Mouse (Mus musculus): ENCODE measurements at regions not wholly inside any gene's neighbourhood (a gene's known extent, or its start where the extent isn't known, plus 50 kb on each side); places are given as distances from the start of the nearest gene placed in this dataset.

DNA sequence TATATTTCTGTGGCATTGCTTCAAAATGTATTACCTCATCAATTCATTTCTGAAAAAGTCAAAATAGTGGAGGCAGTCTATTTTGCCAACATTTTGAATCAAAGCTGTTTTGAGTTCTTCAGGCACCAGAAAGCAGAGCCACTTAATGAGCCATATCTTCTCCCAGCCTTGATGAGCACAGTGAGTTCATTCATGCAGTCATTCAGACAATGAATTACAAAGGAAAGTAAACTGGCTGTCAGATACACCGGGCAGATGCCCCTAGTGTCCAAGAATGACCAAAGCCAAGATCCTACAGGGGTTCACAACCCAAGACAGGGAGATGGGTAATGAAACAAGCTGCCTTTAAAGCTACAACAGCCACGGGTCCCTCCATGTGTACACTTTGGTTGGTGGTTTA, 798.7 kb downstream of the Cypt12 start:
- TF ChIP-seq CTCF (IDR thresholded peaks at IDR 0.05; ENCODE audit: low read depth) = no peak
- no peak for TF ChIP-seq EP300 (optimal IDR thresholded peaks at IDR 0.05)

Data from stomach, postnatal 0 days (tissue).